Mouse (Mus musculus) neural tube, embryonic 12.5 days (tissue): ENCODE data around the gene Sms. TPM values are rescaled to one million over a fixed set of nuclear protein-coding genes. Genes with fewer than 3 reads are reported as not detected.
A peak's percentile ranks its signal among the peaks of the same experiment; 100 is the strongest.

ENCODE experiments used
- ATAC-seq: fragments of 200-750 bp; cut with Nextera tagmentation; 2 replicates; pipeline ENCODE4 v1.8.0; 2017; ENCODE audit warnings: low read depth, mild to moderate bottlenecking, moderate TSS enrichment, moderate library complexity; ENCODE audit not compliant: low FRiP score
- H3K27ac ChIP-seq: fragments of 300-500 bp; sonication (generic); 2 replicates; pipeline ENCODE4 v1.5.1; 2016
- H3K27me3 ChIP-seq: fragments of 300-500 bp; sonication (generic); replicated peaks from 2 replicates; pipeline ENCODE4 v1.6.1; 2016; ENCODE audit warnings: mild to moderate bottlenecking
- H3K36me3 ChIP-seq: fragments of 300-500 bp; sonication (generic); 2 replicates; pipeline ENCODE4 v1.6.1; 2016; ENCODE audit warnings: mild to moderate bottlenecking
- H3K4me1 ChIP-seq: fragments of 300-500 bp; sonication (generic); 2 replicates; pipeline ENCODE4 v1.6.1; 2016
- H3K4me2 ChIP-seq: fragments of 300-500 bp; sonication (generic); replicated peaks from 2 replicates; pipeline ENCODE4 v1.6.1; 2016; ENCODE audit warnings: mild to moderate bottlenecking
- H3K4me3 ChIP-seq: fragments of 300-500 bp; sonication (generic); 2 replicates; pipeline ENCODE4 v1.5.1; 2016
- H3K9ac ChIP-seq: fragments of 300-500 bp; sonication (generic); 2 replicates; pipeline ENCODE4 v1.6.1; 2016; ENCODE audit warnings: mild to moderate bottlenecking
- H3K9me3 ChIP-seq: fragments of 300-500 bp; sonication (generic); 2 replicates; pipeline ENCODE4 v1.6.1; 2016; ENCODE audit warnings: mild to moderate bottlenecking
- WGBS: fragments of 180-500 bp; shearing (Covaris S2); methylation state at CpG from one replicate; pipeline ENCODE4 v1.1.7; 2016; 5-methylcytosine and 5-hydroxymethylcytosine counted together
- polyA plus RNA-seq: library from polyadenylated mRNA; unstranded; fragments of >200 nt; fragmentation: Nextera tagmentation; extraction: Ambion mirVana; gene quantifications from 2 replicates; pipeline ENCODE4 v1.2.1, GENCODE M21; 2016

The Sms gene
- polyA plus RNA-seq: 94.2 and 109 TPM in 2 replicates

GRCm38 (mm10) chrX:157491944-157492726 is at the start of gene Sms:
Sms (minus strand) TSS chrX:157492287.
- no peaks in the 10 kb centered on the region for H3K4me1 ChIP-seq
- 20% methylated on average over 42 of the region's 45 CpGs for WGBS
- H3K4me2 ChIP-seq: peak within 1 kb of the TSS; percentile 56
- peak within 1 kb of the TSS; percentile 80 for H3K9ac ChIP-seq
- no peaks in the 10 kb centered on the region for H3K27me3 ChIP-seq
- H3K36me3 ChIP-seq: no peaks in the 10 kb centered on the region
- peak within 1 kb of the TSS; percentile 76 for H3K27ac ChIP-seq
- H3K4me3 ChIP-seq: peak within 1 kb of the TSS; percentile 68
- H3K9me3 ChIP-seq: no peaks in the 10 kb centered on the region
- ATAC-seq: peak; percentile 93

- H3K4me3 ChIP-seq: no peak overlapping the region
- H3K27me3 ChIP-seq: no peaks in the 10 kb centered on the region
- H3K36me3 ChIP-seq: no peaks in the 10 kb centered on the region
- H3K4me2 ChIP-seq: no peak overlapping the region
- no peaks in the 10 kb centered on the region for H3K4me1 ChIP-seq
- no peak overlapping the region for H3K27ac ChIP-seq
- WGBS: 71% methylated on average over 5 of the region's 5 CpGs
- no peak for ATAC-seq
- H3K9ac ChIP-seq: no peak overlapping the region
- no peaks in the 10 kb centered on the region for H3K9me3 ChIP-seq
These were observed 14.3 kb upstream of the Sms start for GRCm38 (mm10) chrX:157506400-157506799.

GRCm38 (mm10) chrX:157504506-157504905 is 12.4 kb upstream of the Sms start:
- no peaks in the 10 kb centered on the region for H3K4me1 ChIP-seq
- ATAC-seq: no peak
- H3K27me3 ChIP-seq: no peaks in the 10 kb centered on the region
- H3K36me3 ChIP-seq: no peaks in the 10 kb centered on the region
- H3K9ac ChIP-seq: no peak overlapping the region
- H3K4me2 ChIP-seq: no peak overlapping the region
- H3K9me3 ChIP-seq: no peaks in the 10 kb centered on the region
- WGBS: 95% methylated on average over 1 of the region's 1 CpGs
- no peak overlapping the region for H3K27ac ChIP-seq
- H3K4me3 ChIP-seq: no peak overlapping the region

- H3K4me3 ChIP-seq: no peak overlapping the region
- H3K36me3 ChIP-seq: no peaks in the 10 kb centered on the region
- H3K27ac ChIP-seq: no peak overlapping the region
- H3K4me1 ChIP-seq: no peaks in the 10 kb centered on the region
- no peak for ATAC-seq
- WGBS: 58% methylated on average over 2 of the region's 2 CpGs
- no peaks in the 10 kb centered on the region for H3K9me3 ChIP-seq
- no peak overlapping the region for H3K9ac ChIP-seq
- no peak overlapping the region for H3K4me2 ChIP-seq
- no peaks in the 10 kb centered on the region for H3K27me3 ChIP-seq
These were observed 9.8 kb upstream of the Sms start for GRCm38 (mm10) chrX:157501871-157502270.

- 84% methylated on average over 8 of the region's 8 CpGs for WGBS
- Histone ChIP-seq H3K9ac (no peak overlapping the region), H3K4me3 (no peak overlapping the region), H3K36me3 (no peaks in the 10 kb centered on the region), H3K4me1 (no peaks in the 10 kb centered on the region), H3K4me2 (no peak overlapping the region), H3K9me3 (no peaks in the 10 kb centered on the region), H3K27ac (no peak overlapping the region), H3K27me3 (no peaks in the 10 kb centered on the region)
- ATAC-seq: no peak
These were observed 7.9 kb upstream of the Sms start for GRCm38 (mm10) chrX:157500004-157500403.

- Histone ChIP-seq H3K4me3 (no peak overlapping the region), H3K27ac (no peak overlapping the region), H3K27me3 (no peaks in the 10 kb centered on the region), H3K4me2 (no peak overlapping the region), H3K9ac (no peak overlapping the region), H3K9me3 (no peaks in the 10 kb centered on the region), H3K36me3 (no peaks in the 10 kb centered on the region), H3K4me1 (no peaks in the 10 kb centered on the region)
- WGBS: 84% methylated on average over 4 of the region's 4 CpGs
- ATAC-seq: no peak
These were observed 1.1 kb upstream of the Sms start for GRCm38 (mm10) chrX:157493159-157493558.

- WGBS: 23% methylated on average over 74 of the region's 104 CpGs
- no peaks in the 10 kb centered on the region for H3K9me3 ChIP-seq
- H3K4me2 ChIP-seq: peak overlapping the region; percentile 56
- H3K36me3 ChIP-seq: no peaks in the 10 kb centered on the region
- no peaks in the 10 kb centered on the region for H3K4me1 ChIP-seq
- peak overlapping the region; percentile 68 for H3K4me3 ChIP-seq
- H3K9ac ChIP-seq: peak overlapping the region; percentile 80
- ATAC-seq: peak; percentile 74
- no peaks in the 10 kb centered on the region for H3K27me3 ChIP-seq
- peak overlapping the region; percentile 76 for H3K27ac ChIP-seq
These were observed 747 bp downstream of the Sms start for GRCm38 (mm10) chrX:157491145-157491935.

GRCm38 (mm10) chrX:157490769-157491144 is 1.3 kb downstream of the Sms start:
- no peaks in the 10 kb centered on the region for H3K4me1 ChIP-seq
- ATAC-seq: no peak
- H3K9me3 ChIP-seq: no peaks in the 10 kb centered on the region
- H3K9ac ChIP-seq: peak overlapping the region; percentile 80
- H3K27ac ChIP-seq: no peak overlapping the region
- H3K36me3 ChIP-seq: no peaks in the 10 kb centered on the region
- peak overlapping the region; percentile 56 for H3K4me2 ChIP-seq
- no peaks in the 10 kb centered on the region for H3K27me3 ChIP-seq
- peak overlapping the region; percentile 68 for H3K4me3 ChIP-seq
- 20% methylated on average over 12 of the region's 12 CpGs for WGBS

- H3K4me1 ChIP-seq: no peaks in the 10 kb centered on the region
- peak overlapping the region; percentile 68 for H3K4me3 ChIP-seq
- no peaks in the 10 kb centered on the region for H3K36me3 ChIP-seq
- no peak overlapping the region for H3K27ac ChIP-seq
- no peaks in the 10 kb centered on the region for H3K27me3 ChIP-seq
- H3K9me3 ChIP-seq: no peaks in the 10 kb centered on the region
- WGBS: 17% methylated on average over 9 of the region's 9 CpGs
- peak overlapping the region; percentile 80; the same call in 1 of the 2 replicates for H3K9ac ChIP-seq
- ATAC-seq: no peak
- peak overlapping the region; percentile 56 for H3K4me2 ChIP-seq
These were observed 2.0 kb downstream of the Sms start for GRCm38 (mm10) chrX:157489871-157490721.

- Histone ChIP-seq H3K4me1 (no peaks in the 10 kb centered on the region), H3K9ac (no peak overlapping the region), H3K4me2 (no peak overlapping the region), H3K27me3 (no peaks in the 10 kb centered on the region), H3K4me3 (no peak overlapping the region), H3K27ac (no peak overlapping the region), H3K9me3 (no peaks in the 10 kb centered on the region), H3K36me3 (no peaks in the 10 kb centered on the region)
- no peak for ATAC-seq
- 81% methylated on average over 3 of the region's 3 CpGs for WGBS
These were observed 3.3 kb downstream of the Sms start for GRCm38 (mm10) chrX:157488831-157489230.

- Histone ChIP-seq H3K4me2 (no peak overlapping the region), H3K4me3 (no peak overlapping the region), H3K36me3 (no peaks in the 10 kb centered on the region), H3K27me3 (no peaks in the 10 kb centered on the region), H3K9ac (no peak overlapping the region), H3K4me1 (no peaks in the 10 kb centered on the region), H3K9me3 (no peaks in the 10 kb centered on the region), H3K27ac (no peak overlapping the region)
- 55% methylated on average over 2 of the region's 2 CpGs for WGBS
- no peak for ATAC-seq
These were observed 5.3 kb downstream of the Sms start for GRCm38 (mm10) chrX:157486765-157487164.

GRCm38 (mm10) chrX:157482842-157483241 is 9.2 kb downstream of the Sms start:
- H3K4me1 ChIP-seq: no peaks in the 10 kb centered on the region
- H3K4me2 ChIP-seq: no peak overlapping the region
- H3K4me3 ChIP-seq: no peak overlapping the region
- 78% methylated on average over 2 of the region's 2 CpGs for WGBS
- H3K27me3 ChIP-seq: no peaks in the 10 kb centered on the region
- no peaks in the 10 kb centered on the region for H3K9me3 ChIP-seq
- H3K36me3 ChIP-seq: no peaks in the 10 kb centered on the region
- no peak overlapping the region for H3K9ac ChIP-seq
- H3K27ac ChIP-seq: no peak overlapping the region
- ATAC-seq: no peak
